Mouse (Mus musculus) heart, embryonic 16.5 days (tissue): ENCODE results near the gene Mtrex. TPM values are rescaled to one million over a fixed set of nuclear protein-coding genes. Genes with fewer than 3 reads are reported as not detected.

Source experiments
- ATAC-seq: fragments of 200-750 bp; cut with Nextera tagmentation; replicated peaks from 2 replicates; pipeline ENCODE4 v1.8.0; 2017; ENCODE audit warnings: moderate number of reproducible peaks; ENCODE audit not compliant: insufficient read depth, low FRiP score; ENCODE audit errors: extremely low read depth
- H3K27ac ChIP-seq: fragments of 300-500 bp; sonication (generic); 2 replicates; pipeline ENCODE4 v1.5.1; 2014; ENCODE audit warnings: mild to moderate bottlenecking, low read length, control low read depth, moderate library complexity
- H3K27me3 ChIP-seq: fragments of 300-500 bp; sonication (generic); 2 replicates; pipeline ENCODE4 v1.6.1; 2014; ENCODE audit warnings: low read length, mixed read lengths; ENCODE audit not compliant: control insufficient read depth, insufficient read depth
- H3K36me3 ChIP-seq: fragments of 300-500 bp; sonication (generic); 2 replicates; pipeline ENCODE4 v1.6.1; 2014; ENCODE audit not compliant: control insufficient read depth, insufficient read depth
- H3K4me1 ChIP-seq: fragments of 300-500 bp; sonication (generic); 2 replicates; pipeline ENCODE4 v1.6.1; 2014; ENCODE audit warnings: low read length, mixed read lengths; ENCODE audit not compliant: control insufficient read depth, insufficient read depth
- H3K4me2 ChIP-seq: fragments of 300-500 bp; sonication (generic); 2 replicates; pipeline ENCODE4 v1.6.1; 2014; ENCODE audit warnings: low read depth, mild to moderate bottlenecking, control low read depth, low read length
- H3K4me3 ChIP-seq: fragments of 300-500 bp; sonication (generic); 2 replicates; pipeline ENCODE4 v1.5.1; 2014; ENCODE audit warnings: mild to moderate bottlenecking, control low read depth, low read length
- H3K9ac ChIP-seq: fragments of 300-500 bp; sonication (generic); 2 replicates; pipeline ENCODE4 v1.6.1; 2014; ENCODE audit warnings: low read length, control low read depth
- H3K9me3 ChIP-seq: fragments of 300-500 bp; sonication (generic); replicated peaks from 2 replicates; pipeline ENCODE4 v1.6.1; 2016; ENCODE audit warnings: low read length; ENCODE audit not compliant: control insufficient read depth
- whole genome bisulfite sequencing: fragments of 180-500 bp; shearing (Covaris S2); extraction: QIAGEN DNeasy Blood & Tissue Kit; methylation state at CpG from one replicate; pipeline ENCODE4 v1.1.7; 2014; 5-methylcytosine and 5-hydroxymethylcytosine counted together
- polyA plus RNA-seq: library from polyadenylated mRNA; unstranded; fragments of >200 nt; fragmentation: Nextera tagmentation; extraction: Ambion mirVana; gene quantifications from 2 replicates; pipeline ENCODE4 v1.2.1, GENCODE M21; 2015

Mtrex gene
- polyA plus RNA-seq, 1 experiment from 2014 or later: 48.8 TPM

DNA sequence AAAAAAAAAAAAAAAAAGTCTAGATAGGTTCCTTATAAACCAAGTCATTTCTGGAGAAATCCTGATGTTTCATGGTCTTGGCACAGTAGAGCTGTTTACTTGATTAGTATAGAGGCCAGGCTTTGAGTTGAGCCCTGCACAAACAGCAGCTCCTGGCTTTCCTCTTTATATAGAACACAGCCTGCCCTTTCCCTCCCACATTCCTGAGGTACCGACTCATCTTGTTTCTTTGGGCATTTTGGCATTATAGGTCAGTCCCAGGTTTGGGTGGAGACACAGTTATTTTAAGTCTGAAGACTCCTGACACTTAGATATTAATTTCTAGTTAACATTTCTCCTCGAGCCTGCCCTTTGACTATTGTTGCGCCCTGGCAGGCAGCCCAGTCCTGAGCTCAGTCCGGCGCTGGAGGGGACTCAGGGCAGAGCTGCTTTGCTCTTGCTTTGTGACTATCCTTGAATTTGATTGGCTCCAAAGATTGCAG is 65.3 kb downstream of the Mtrex start:
- ATAC-seq: peak; percentile 76
- H3K4me1 ChIP-seq: peaks cover 11% of the 10 kb centered on the region; the same call in 1 of the 2 replicates
- 16% methylated on average over 5 of the region's 5 CpGs for WGBS
- no peaks in the 10 kb centered on the region for H3K27me3 ChIP-seq
- no peak overlapping the region; the same call in 1 of the 2 replicates for H3K4me3 ChIP-seq
- H3K9me3 ChIP-seq: no peaks in the 10 kb centered on the region
- H3K9ac ChIP-seq: no peak overlapping the region
- peaks cover 39% of the 10 kb centered on the region for H3K36me3 ChIP-seq
- peak overlapping the region; percentile 52 for H3K27ac ChIP-seq
- H3K4me2 ChIP-seq: no peak overlapping the region

DNA sequence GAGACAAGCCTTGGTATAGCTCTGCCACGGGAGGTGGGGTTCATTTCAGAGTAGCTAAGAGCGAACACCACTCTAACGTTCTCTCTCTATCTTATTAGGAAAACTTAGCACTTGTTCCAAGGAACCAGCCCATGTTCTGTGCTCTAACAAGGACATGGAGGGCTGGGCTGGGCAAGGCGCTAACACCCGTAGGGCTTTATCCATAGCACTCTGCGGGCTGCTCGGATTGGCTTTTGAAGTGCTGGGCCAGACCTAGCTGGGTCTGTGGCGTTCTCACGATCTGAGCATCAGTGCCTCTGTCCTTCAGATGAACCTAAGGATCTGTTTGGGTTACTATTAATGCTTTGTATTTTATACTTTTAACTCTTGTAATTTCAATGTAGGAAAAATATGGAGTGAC is 66.3 kb downstream of the Mtrex start:
- Histone ChIP-seq H3K36me3 (peaks cover 35% of the 10 kb centered on the region), H3K27ac (no peak overlapping the region), H3K9me3 (no peaks in the 10 kb centered on the region), H3K4me3 (no peak overlapping the region), H3K27me3 (no peaks in the 10 kb centered on the region), H3K9ac (no peak overlapping the region), H3K4me2 (no peak overlapping the region), H3K4me1 (peaks cover 11% of the 10 kb centered on the region; the same call in 1 of the 2 replicates)
- 91% methylated on average over 9 of the region's 9 CpGs for WGBS
- no peak for ATAC-seq

DNA sequence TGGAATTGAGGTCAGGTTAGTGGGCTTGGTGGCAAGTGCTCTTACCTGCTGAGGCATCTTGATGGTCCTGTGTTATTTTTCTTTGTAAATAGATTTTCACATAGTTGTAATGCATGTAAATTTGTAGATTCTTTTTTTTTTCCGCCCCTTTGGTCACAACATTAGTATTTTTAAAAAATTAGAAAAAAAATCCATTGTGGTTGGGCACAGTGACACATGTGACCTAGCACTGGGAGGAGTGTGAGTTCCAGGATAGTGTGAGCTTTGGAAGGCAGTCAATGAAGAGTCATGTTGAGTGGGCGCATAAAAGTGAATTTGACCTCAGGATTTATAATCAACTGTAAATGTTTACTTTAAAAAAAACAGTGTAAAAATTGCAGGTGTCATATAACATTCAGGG is 66.8 kb downstream of the Mtrex start:
- H3K27ac ChIP-seq: no peak overlapping the region
- peaks cover 11% of the 10 kb centered on the region; the same call in 1 of the 2 replicates for H3K4me1 ChIP-seq
- H3K4me3 ChIP-seq: no peak overlapping the region
- WGBS: 94% methylated on average over 2 of the region's 2 CpGs
- no peak for ATAC-seq
- H3K9ac ChIP-seq: no peak overlapping the region
- peaks cover 33% of the 10 kb centered on the region for H3K36me3 ChIP-seq
- H3K9me3 ChIP-seq: no peaks in the 10 kb centered on the region
- no peaks in the 10 kb centered on the region for H3K27me3 ChIP-seq
- no peak overlapping the region for H3K4me2 ChIP-seq

DNA sequence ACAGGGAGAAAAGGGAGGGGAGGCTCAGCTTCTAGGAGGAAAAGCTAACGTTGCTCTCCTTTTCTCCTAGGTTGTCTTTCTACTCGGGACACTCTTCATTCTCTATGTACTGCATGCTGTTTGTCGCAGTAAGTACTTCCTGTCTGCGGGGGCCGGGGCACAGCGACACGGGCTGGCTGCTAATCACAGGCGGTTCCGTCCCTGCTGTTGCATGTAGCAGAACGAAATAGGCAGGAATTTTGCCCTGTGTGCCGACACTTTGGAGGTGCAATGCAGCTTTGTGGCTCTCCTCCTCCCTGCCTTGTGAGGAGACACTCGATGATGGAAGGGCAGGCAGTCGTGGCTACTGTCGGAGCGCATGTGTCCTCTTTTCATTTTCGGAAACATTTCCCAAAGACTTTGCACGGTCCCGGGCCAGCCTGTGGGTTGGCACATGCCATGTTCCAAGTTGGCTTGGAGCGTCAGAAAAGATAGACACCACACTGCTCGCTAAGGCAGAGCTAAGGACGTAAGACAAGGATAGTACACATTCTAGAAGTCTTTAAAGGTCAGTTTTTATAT is 67.5 kb downstream of the Mtrex start:
- H3K4me3 ChIP-seq: no peak overlapping the region
- H3K4me2 ChIP-seq: no peak overlapping the region
- H3K36me3 ChIP-seq: peaks cover 30% of the 10 kb centered on the region
- ATAC-seq: no peak
- no peak overlapping the region for H3K27ac ChIP-seq
- no peaks in the 10 kb centered on the region for H3K9me3 ChIP-seq
- peaks cover 11% of the 10 kb centered on the region; the same call in 1 of the 2 replicates for H3K4me1 ChIP-seq
- no peaks in the 10 kb centered on the region for H3K27me3 ChIP-seq
- WGBS: 80% methylated on average over 21 of the region's 21 CpGs
- no peak overlapping the region for H3K9ac ChIP-seq

DNA sequence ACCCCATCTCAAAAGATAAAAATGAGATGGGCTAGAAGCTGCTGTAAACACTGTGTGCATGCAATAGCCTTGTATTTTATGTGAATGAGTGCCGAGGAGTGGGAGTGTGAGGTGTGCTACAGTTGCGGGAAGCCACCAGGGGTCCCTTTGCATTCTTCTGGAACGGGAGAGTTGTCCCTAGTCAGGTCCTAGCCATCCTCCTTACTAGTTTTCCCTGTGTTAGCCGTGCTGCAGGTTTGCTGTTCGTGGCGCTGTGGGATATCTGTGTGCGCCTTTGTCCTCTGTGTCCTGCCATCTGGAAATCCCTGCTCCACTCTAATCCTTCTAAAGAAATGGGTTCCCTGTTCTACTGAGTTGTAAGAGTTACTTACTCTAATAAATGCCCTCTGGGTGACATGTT is 69.3 kb downstream of the Mtrex start:
- Histone ChIP-seq H3K4me2 (no peak overlapping the region), H3K36me3 (peaks cover 26% of the 10 kb centered on the region), H3K9me3 (no peaks in the 10 kb centered on the region), H3K4me1 (peaks cover 10% of the 10 kb centered on the region; the same call in 1 of the 2 replicates), H3K27ac (no peak overlapping the region), H3K27me3 (no peaks in the 10 kb centered on the region), H3K4me3 (no peak overlapping the region), H3K9ac (no peak overlapping the region)
- no peak for ATAC-seq
- WGBS: 79% methylated on average over 7 of the region's 7 CpGs

DNA sequence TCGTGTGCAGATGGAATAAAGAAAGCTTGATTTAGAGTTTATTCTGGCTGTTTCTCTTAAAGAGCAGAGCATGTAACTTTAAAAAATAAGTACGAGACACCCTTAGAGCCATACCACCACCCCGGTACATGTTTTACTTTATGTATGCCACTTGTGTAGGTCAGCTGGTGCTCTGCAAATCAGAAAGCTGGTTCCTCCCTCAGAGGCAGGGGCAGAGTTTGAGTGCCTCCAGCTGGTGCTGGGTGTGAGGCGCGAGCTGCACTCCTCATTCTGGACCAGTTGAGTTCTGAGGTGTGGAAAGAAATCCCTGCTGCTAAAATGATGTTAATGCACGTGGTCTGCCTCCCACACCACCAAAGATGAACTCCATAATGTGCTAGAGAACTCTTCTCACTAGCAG is 72.8 kb downstream of the Mtrex start:
- no peak overlapping the region for H3K4me3 ChIP-seq
- no peak for ATAC-seq

DNA sequence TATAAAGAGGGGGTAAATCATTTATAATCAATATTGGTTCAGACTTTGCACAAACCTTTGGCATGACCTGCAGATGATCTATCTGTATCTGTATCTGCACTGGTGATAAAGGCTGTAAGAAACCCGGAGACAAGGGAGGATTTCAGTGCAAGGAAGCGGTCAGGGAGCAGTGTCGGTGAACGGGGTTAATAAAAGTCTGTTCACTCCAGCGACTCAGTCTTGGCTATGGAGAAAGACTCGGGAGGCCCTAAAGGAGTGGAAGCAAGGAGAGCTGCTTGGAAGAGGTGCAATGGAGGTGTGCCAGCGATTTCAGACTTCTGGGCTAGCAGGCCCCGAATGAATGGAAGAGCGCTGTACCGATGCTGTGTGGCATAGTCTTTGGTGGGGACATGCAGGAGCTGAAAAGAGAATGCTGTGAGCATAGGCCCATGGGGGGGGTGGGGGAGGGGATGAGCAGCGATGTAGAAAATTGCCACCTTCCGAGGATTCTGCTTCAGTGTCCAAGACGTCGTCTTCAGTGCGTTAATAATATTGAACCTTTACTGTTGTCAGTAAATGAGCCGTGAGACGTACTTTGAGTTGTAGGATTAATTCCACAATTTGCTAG is 73.4 kb downstream of the Mtrex start:
- H3K27ac ChIP-seq: no peak overlapping the region
- no peaks in the 10 kb centered on the region for H3K4me1 ChIP-seq
- H3K4me2 ChIP-seq: no peak overlapping the region
- no peaks in the 10 kb centered on the region for H3K27me3 ChIP-seq
- H3K4me3 ChIP-seq: no peak overlapping the region
- no peak overlapping the region for H3K9ac ChIP-seq
- WGBS: 79% methylated on average over 17 of the region's 17 CpGs
- H3K9me3 ChIP-seq: no peaks in the 10 kb centered on the region
- peaks cover 10% of the 10 kb centered on the region; the same call in 1 of the 2 replicates for H3K36me3 ChIP-seq
- ATAC-seq: no peak

More for the DNA sequence above, 72.8 kb downstream of the Mtrex start:
- WGBS: 71% methylated on average over 6 of the region's 6 CpGs
- H3K9me3 ChIP-seq: no peaks in the 10 kb centered on the region
- H3K27ac ChIP-seq: no peak overlapping the region
- H3K36me3 ChIP-seq: peaks cover 10% of the 10 kb centered on the region; the same call in 1 of the 2 replicates
- no peaks in the 10 kb centered on the region for H3K4me1 ChIP-seq
- H3K27me3 ChIP-seq: no peaks in the 10 kb centered on the region
- no peak overlapping the region for H3K4me2 ChIP-seq
- H3K9ac ChIP-seq: no peak overlapping the region

DNA sequence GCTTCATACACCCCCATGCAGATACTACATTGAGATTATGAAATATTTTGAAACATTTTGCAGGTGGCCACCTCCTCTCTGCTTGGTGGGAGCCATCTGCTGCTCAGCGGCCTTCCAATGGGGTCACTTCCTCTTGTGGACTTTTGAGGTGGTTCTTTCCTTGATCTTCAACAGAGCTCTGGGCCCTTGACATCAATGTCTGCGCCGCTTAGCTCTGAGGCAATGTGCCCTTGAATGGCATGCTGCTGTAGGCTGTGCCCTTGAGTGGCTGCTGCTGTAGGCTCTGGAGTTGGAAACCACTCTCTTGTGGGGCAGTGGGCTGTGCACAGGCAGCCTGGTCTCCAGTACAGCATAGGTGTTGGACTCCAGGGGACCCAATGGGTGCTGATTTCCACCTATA is 81.3 kb downstream of the Mtrex start:
- Histone ChIP-seq H3K4me1 (no peaks in the 10 kb centered on the region), H3K27me3 (no peaks in the 10 kb centered on the region), H3K36me3 (peaks cover 24% of the 10 kb centered on the region), H3K4me2 (no peak overlapping the region), H3K9me3 (peaks cover 5% of the 10 kb centered on the region), H3K27ac (no peak overlapping the region), H3K4me3 (no peak overlapping the region), H3K9ac (no peak overlapping the region)
- ATAC-seq: no peak
- 93% methylated on average over 3 of the region's 3 CpGs for WGBS

DNA sequence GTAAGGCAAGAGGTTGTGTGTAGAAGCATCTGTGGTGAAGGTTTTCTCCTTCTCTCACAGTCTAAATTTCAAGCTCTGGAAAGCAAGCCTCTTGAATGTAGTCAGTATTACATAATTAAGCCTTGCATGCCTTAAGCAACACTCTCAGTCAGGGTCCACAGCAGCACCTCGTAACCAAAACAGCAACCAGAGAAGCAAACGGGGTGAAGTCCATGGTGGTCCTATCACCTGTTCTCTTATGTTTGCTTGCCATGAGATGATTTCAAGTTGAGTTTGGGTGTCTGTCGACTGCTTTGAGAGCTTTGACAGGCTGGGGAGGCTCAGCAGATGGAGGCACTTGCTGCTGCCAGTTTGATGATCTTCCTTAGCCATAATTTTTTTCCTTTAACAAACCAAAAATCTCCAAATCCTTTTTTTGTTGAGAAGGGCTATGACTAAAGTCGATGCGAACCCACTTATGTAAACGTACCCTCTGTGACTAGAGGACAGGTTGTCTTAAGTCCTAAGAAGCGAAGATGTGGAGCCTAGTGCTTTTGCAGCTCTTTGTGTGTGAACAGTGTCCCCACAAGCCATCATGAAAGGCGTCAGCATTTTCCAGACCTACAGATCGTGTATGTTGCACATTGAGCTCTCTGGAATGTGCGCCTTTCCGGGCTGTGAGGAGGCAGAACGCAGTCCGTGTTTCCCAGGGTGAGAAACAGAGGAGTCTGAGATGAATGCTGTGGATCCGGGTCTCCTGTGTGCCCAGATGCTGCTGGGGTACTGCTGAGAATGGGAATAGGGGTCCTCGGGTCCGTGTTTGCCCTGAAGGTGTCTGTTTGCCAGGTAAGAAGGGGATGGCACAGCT is 86.7 kb downstream of the Mtrex start:
- Histone ChIP-seq H3K4me3 (no peak overlapping the region), H3K27me3 (no peaks in the 10 kb centered on the region), H3K36me3 (peaks cover 18% of the 10 kb centered on the region), H3K9me3 (peaks cover 4% of the 10 kb centered on the region), H3K4me1 (no peaks in the 10 kb centered on the region), H3K4me2 (no peak overlapping the region), H3K27ac (no peak overlapping the region), H3K9ac (no peak overlapping the region)
- ATAC-seq: no peak
- WGBS: 83% methylated on average over 16 of the region's 16 CpGs
